Mouse (Mus musculus) spleen, postnatal 36 days (tissue): ENCODE results near the gene Krt39.

ENCODE experiments used
- DNase-seq, 2 experiments: peaks; one replicate each; pipeline ENCODE4 v3.0.0; 2022; ENCODE audit warnings: low spot score in 2 of 2, mixed read lengths in 1 of 2

Krt39 gene

GRCm38 (mm10) chr11:99471946-99472345, 49.2 kb downstream of the Krt39 start:
- no peak for DNase-seq

- DNase-seq, result no peak
Measured at GRCm38 (mm10) chr11:99469228-99469627, 51.9 kb downstream of the Krt39 start.

- DNase-seq, result no peak
Measured at GRCm38 (mm10) chr11:99468566-99468965, 52.6 kb downstream of the Krt39 start.

GRCm38 (mm10) chr11:99466316-99466715, 54.8 kb downstream of the Krt39 start:
- DNase-seq, result no peak

- peak in 1 of 2 experiments; percentile 35 for DNase-seq
Measured at GRCm38 (mm10) chr11:99464836-99465235, 56.3 kb downstream of the Krt39 start.
